Mouse (Mus musculus) kidney, adult 10 weeks (tissue): ENCODE results near the gene Mctp1. TPM values are rescaled to one million over a fixed set of nuclear protein-coding genes. Genes with fewer than 3 reads are reported as not detected.

Experiments used
- polyA plus RNA-seq: library from polyadenylated mRNA; stranded (reverse); fragments of 350-450 nt; fragmentation: Illumina TruSeq; extraction: RNeasy Lipid Tissue Mini Kit (QIAGEN cat#74804); gene quantifications from one replicate; pipeline ENCODE4 v1.2.3, GENCODE M21; 2014; ENCODE audit warnings: low read depth, low replicate concordance

Gene Mctp1
- polyA plus RNA-seq, result 0.57 TPM

DNA sequence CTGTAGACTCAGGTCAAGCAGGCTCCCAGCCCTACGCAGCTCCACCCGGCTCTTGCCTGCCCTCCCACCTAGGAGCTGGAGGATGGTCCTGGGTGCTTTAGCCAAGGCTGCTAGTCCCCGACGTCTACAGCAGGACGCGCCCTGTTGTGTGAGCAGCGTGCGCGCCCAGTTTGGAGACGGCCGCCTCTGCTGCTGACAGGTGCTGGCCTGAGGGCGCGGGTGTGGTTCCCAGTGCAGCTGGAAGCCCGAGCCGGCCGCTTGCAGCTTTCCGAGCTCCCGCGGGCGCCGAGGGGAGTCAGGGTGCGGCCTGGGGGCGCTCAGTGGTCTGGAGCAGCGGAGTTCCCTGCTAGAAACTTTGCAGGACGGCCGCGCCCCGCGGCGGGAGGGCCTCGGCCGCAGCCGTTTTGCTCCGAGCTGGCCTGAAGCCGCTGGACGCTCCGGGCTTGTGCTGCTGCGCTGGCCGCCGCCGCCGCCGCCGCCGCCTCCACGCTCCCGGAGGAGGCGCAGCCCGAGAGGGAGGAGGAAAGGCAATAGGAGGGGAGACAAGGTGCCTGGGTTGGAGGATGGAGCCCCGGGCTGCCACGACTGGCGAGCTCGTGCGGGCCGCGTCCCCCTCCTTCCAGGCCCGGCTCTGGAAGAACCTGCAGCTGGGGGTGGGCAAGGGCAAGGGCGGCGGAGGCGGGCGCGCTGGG is at the start of gene Mctp1:
Mctp1 (plus strand) TSS at position 564 of the 692 bp plus-strand sequence.

Other genes with a start within 250 kb of the Mctp1 start
- not detected for gene Fam81b, start 79.5 kb upstream of the Mctp1 start, polyA plus RNA-seq